Mouse (Mus musculus) bone marrow macrophage, adult 2 months (primary cell): ENCODE measurements around the gene Ada. TPM values are rescaled to one million over a fixed set of nuclear protein-coding genes. Genes with fewer than 3 reads are reported as not detected.

Experiments
- H3K27ac ChIP-seq: 2 replicates; pipeline ENCODE4 v1.5.1; 2012; ENCODE audit warnings: low read depth, low read length; ENCODE audit not compliant: insufficient read depth
- H3K4me1 ChIP-seq: 2 replicates; pipeline ENCODE4 v1.6.1; 2012; ENCODE audit warnings: low read length; ENCODE audit not compliant: control insufficient read depth, insufficient read depth
- H3K4me3 ChIP-seq: 2 replicates; pipeline ENCODE4 v1.5.1; 2012; ENCODE audit warnings: mild to moderate bottlenecking, low read length, moderate library complexity; ENCODE audit not compliant: insufficient read depth
- CTCF ChIP-seq: IDR thresholded peaks from 2 replicates; pipeline ENCODE4 v1.5.1; 2012; ENCODE audit warnings: low read depth, mild to moderate bottlenecking, low read length, moderate library complexity
- POLR2A ChIP-seq: IDR thresholded peaks from 2 replicates; pipeline ENCODE4 v1.6.1; 2012; ENCODE audit warnings: mild to moderate bottlenecking, low read depth, low read length, borderline replicate concordance
- polyA plus RNA-seq: library from polyadenylated mRNA; stranded (reverse); fragments of >200 nt; gene quantifications from 2 replicates; pipeline ENCODE4 v1.2.4, GENCODE M21; 2012; ENCODE audit not compliant: missing spikeins, insufficient read depth, insufficient read length

Ada gene
- polyA plus RNA-seq, 1 experiment, result 5.3 TPM

GRCm38 (mm10) chr2:163713340-163713739 lies 36.7 kb downstream of the Ada start:
- peaks cover 76% of the 10 kb centered on the region for H3K4me1 ChIP-seq
- TF ChIP-seq POLR2A (no peak), CTCF (no peak)
- peak overlapping the region; percentile 3; the same call in 1 of the 2 replicates for H3K4me3 ChIP-seq
- peak overlapping the region; percentile 92 for H3K27ac ChIP-seq

- Histone ChIP-seq H3K27ac (peak overlapping the region; percentile 91), H3K4me1 (peaks cover 81% of the 10 kb centered on the region)
Observed at GRCm38 (mm10) chr2:163712874-163713273, 37.2 kb downstream of the Ada start.

GRCm38 (mm10) chr2:163712473-163712872 lies 37.6 kb downstream of the Ada start:
- Histone ChIP-seq H3K4me3 (no peak overlapping the region), H3K4me1 (peaks cover 82% of the 10 kb centered on the region), H3K27ac (peak overlapping the region; percentile 91)
- TF ChIP-seq POLR2A (no peak), CTCF (no peak)

More at GRCm38 (mm10) chr2:163712874-163713273, 37.2 kb downstream of the Ada start:
- TF ChIP-seq CTCF (no peak), POLR2A (no peak)
- 0 out of 2 replicates have a peak overlapping the region, but pooled peaks have one; percentile 2 for H3K4me3 ChIP-seq

- Histone ChIP-seq H3K27ac (peak overlapping the region; percentile 91), H3K4me3 (no peak overlapping the region), H3K4me1 (peaks cover 75% of the 10 kb centered on the region)
- TF ChIP-seq POLR2A (no peak), CTCF (no peak)
Observed at GRCm38 (mm10) chr2:163711368-163711868, 38.6 kb downstream of the Ada start.

- no peak overlapping the region for H3K4me3 ChIP-seq
- H3K4me1 ChIP-seq, result peaks cover 73% of the 10 kb centered on the region
- H3K27ac ChIP-seq, result peak overlapping the region; percentile 45
- no peak for TF ChIP-seq CTCF
- TF ChIP-seq POLR2A, result no peak
Observed at GRCm38 (mm10) chr2:163710606-163711159, 39.4 kb downstream of the Ada start.

GRCm38 (mm10) chr2:163710000-163710399 lies 40.0 kb downstream of the Ada start:
- no peak overlapping the region; the same call in 1 of the 2 replicates for H3K27ac ChIP-seq
- H3K4me3 ChIP-seq, result no peak overlapping the region
- TF ChIP-seq CTCF, result no peak
- peaks cover 69% of the 10 kb centered on the region for H3K4me1 ChIP-seq

GRCm38 (mm10) chr2:163708763-163709250 lies 41.2 kb downstream of the Ada start:
- H3K4me1 ChIP-seq, result peaks cover 69% of the 10 kb centered on the region
- no peak for TF ChIP-seq POLR2A
- TF ChIP-seq CTCF, result no peak
- no peak overlapping the region for H3K4me3 ChIP-seq
- no peak overlapping the region for H3K27ac ChIP-seq

- Histone ChIP-seq H3K4me3 (no peak overlapping the region), H3K27ac (no peak overlapping the region), H3K4me1 (peaks cover 70% of the 10 kb centered on the region)
- no peak for TF ChIP-seq CTCF
- no peak for TF ChIP-seq POLR2A
Observed at GRCm38 (mm10) chr2:163708321-163708720, 41.7 kb downstream of the Ada start.

GRCm38 (mm10) chr2:163703599-163704260 lies 46.3 kb downstream of the Ada start:
- TF ChIP-seq CTCF (no peak), POLR2A (no peak)
- Histone ChIP-seq H3K4me1 (peaks cover 58% of the 10 kb centered on the region), H3K4me3 (no peak overlapping the region), H3K27ac (peak overlapping the region; percentile 92)

- TF ChIP-seq CTCF (no peak), POLR2A (no peak)
- Histone ChIP-seq H3K27ac (peak overlapping the region; percentile 92), H3K4me1 (peaks cover 56% of the 10 kb centered on the region), H3K4me3 (peak overlapping the region; percentile 40)
Observed at GRCm38 (mm10) chr2:163702921-163703320, 47.1 kb downstream of the Ada start.
